Comparison of ENCODE assay signal across 8 mouse cellular contexts in the genomic region with DNA sequence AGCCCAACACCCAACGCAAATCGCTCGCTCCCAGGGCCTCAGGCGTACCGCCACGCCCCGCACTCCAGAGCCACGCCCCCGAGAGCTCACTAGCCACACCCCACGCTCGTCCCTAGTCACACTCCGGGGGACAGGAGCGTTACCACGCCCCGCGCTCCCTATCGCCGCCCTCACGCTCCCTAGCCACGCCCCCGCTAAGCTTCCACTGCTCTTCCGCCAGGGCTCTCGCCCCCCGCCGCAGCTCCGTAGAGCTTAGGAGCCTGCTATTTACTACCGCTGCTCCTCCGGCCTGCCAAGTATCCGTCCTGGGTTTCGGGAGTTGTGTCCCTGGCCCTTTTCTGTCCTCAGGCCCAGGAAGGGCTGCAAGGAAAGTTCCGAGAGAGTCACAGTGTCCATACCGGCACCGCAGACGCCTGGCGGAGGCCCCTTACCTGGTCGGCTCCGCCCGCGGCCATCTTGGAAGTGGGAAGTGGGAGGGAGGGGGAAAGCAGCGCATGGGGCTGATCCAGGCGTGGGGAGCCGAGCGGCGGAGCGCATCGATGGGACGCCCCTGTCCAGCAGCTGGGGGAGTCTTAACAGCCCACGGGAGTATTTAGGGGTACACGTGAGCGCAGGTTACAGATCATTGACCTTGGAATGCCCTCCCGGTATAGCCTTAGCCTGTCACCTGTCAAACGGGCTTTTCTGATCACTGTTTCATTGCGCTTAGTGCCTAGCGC. TPM values are rescaled to one million over a fixed set of nuclear protein-coding genes. Genes with fewer than 3 reads are reported as not detected.
A peak's percentile ranks its signal among the peaks of the same experiment; 100 is the strongest.
DNase-seq lines count a peak whose midpoint lies in the region; ATAC-seq and TF ChIP-seq lines count a peak whose summit lies in the region.

No protein-coding gene starts in this region.

- H3K9me3 ChIP-seq in E14TG2a.4 (ENCODE audit: low read length) = no peaks in the 10 kb centered on the region
- H3K9me3 ChIP-seq in forebrain, embryonic 12.5 days = no peaks in the 10 kb centered on the region
- no peaks in the 10 kb centered on the region for H3K9me3 ChIP-seq in heart, postnatal 0 days (replicated peaks; ENCODE audit: control insufficient read depth, low read length)
- no peaks in the 10 kb centered on the region for H3K9me3 ChIP-seq in liver, embryonic 16.5 days (replicated peaks; ENCODE audit: control insufficient read depth, low read length)
- H3K9me3 ChIP-seq in neural tube, embryonic 13.5 days = no peaks in the 10 kb centered on the region

- peak; percentile 72 for TF ChIP-seq POLR2A in testis, adult 2 months (IDR thresholded peaks at IDR 0.05; ENCODE audit: control insufficient read depth, low read depth, low read length)

- peak; percentile 97 for ATAC-seq in forebrain, embryonic 12.5 days (ENCODE audit: low FRiP score)
- peak; percentile 99 for ATAC-seq in heart, postnatal 0 days (ENCODE audit: insufficient read depth, low read depth)
- ATAC-seq in liver, embryonic 16.5 days (ENCODE audit: low read depth) = peak; percentile 95
- ATAC-seq in neural tube, embryonic 13.5 days (ENCODE audit: low read depth) = peak; percentile 97

- peak; percentile 100 for DNase-seq in c-Kit-positive CD71-positive TER-119-positive erythroid progenitor cells, embryonic 14.5 days (ENCODE audit: low spot score)
- peak; percentile 99 for DNase-seq in heart, postnatal 0 days (ENCODE audit: low spot score)
- DNase-seq in kidney, postnatal 4 days = peak; percentile 100

- H3K36me3 ChIP-seq in E14TG2a.4 (ENCODE audit: insufficient read depth, low read length) = peaks cover 4% of the 10 kb centered on the region; the same call in 1 of the 2 replicates
- H3K36me3 ChIP-seq in forebrain, embryonic 12.5 days (replicated peaks) = no peaks in the 10 kb centered on the region
- H3K36me3 ChIP-seq in heart, postnatal 0 days (replicated peaks; ENCODE audit: control insufficient read depth, insufficient read depth, low read length) = no peaks in the 10 kb centered on the region
- no peaks in the 10 kb centered on the region for H3K36me3 ChIP-seq in liver, embryonic 16.5 days (ENCODE audit: control insufficient read depth, insufficient read depth)
- no peaks in the 10 kb centered on the region for H3K36me3 ChIP-seq in neural tube, embryonic 13.5 days
- H3K36me3 ChIP-seq in testis, adult 2 months (ENCODE audit: control insufficient read depth, insufficient read depth, low read length) = no peaks in the 10 kb centered on the region

- H3K27ac ChIP-seq in forebrain, embryonic 12.5 days = peak overlapping the region; percentile 86
- peak overlapping the region; percentile 89 for H3K27ac ChIP-seq in heart, postnatal 0 days (ENCODE audit: low read depth)
- H3K27ac ChIP-seq in liver, embryonic 16.5 days (ENCODE audit: low read length) = peak overlapping the region; percentile 88
- H3K27ac ChIP-seq in neural tube, embryonic 13.5 days (replicated peaks) = peak overlapping the region; percentile 89
- H3K27ac ChIP-seq in testis, adult 2 months (ENCODE audit: control insufficient read depth, insufficient read depth, low read depth, low read length) = peak overlapping the region; percentile 92

- H3K9ac ChIP-seq in forebrain, embryonic 12.5 days = peak overlapping the region; percentile 64
- H3K9ac ChIP-seq in heart, postnatal 0 days (replicated peaks; ENCODE audit: low read depth, low read length) = peak overlapping the region; percentile 68
- peak overlapping the region; percentile 91 for H3K9ac ChIP-seq in liver, embryonic 16.5 days (ENCODE audit: low read depth, low read length)
- peak overlapping the region; percentile 77 for H3K9ac ChIP-seq in neural tube, embryonic 13.5 days

- no peak; the same call in 1 of the 2 replicates for TF ChIP-seq EP300 in heart, postnatal 0 days (IDR thresholded peaks at IDR 0.05; ENCODE audit: low read depth)

- peaks cover 9% of the 10 kb centered on the region; the same call in 1 of the 2 replicates for H3K27me3 ChIP-seq in E14TG2a.4 (ENCODE audit: insufficient read depth, low read length)
- H3K27me3 ChIP-seq in forebrain, embryonic 12.5 days = 0 out of 2 replicates have a peak, but pooled peaks cover 6% of the 10 kb centered on the region
- H3K27me3 ChIP-seq in heart, postnatal 0 days (ENCODE audit: control insufficient read depth, insufficient read depth, low read length) = no peaks in the 10 kb centered on the region
- no peaks in the 10 kb centered on the region for H3K27me3 ChIP-seq in liver, embryonic 16.5 days (ENCODE audit: control insufficient read depth, insufficient read depth, low read depth, low read length)
- no peaks in the 10 kb centered on the region for H3K27me3 ChIP-seq in neural tube, embryonic 13.5 days
- H3K27me3 ChIP-seq in testis, adult 2 months (ENCODE audit: control insufficient read depth, insufficient read depth, low read length) = no peaks in the 10 kb centered on the region

- H3K4me3 ChIP-seq in E14TG2a.4 (replicated peaks; ENCODE audit: low read length) = peak overlapping the region; percentile 94
- peak overlapping the region; percentile 73 for H3K4me3 ChIP-seq in forebrain, embryonic 12.5 days (replicated peaks)
- peak overlapping the region; percentile 78 for H3K4me3 ChIP-seq in heart, postnatal 0 days (ENCODE audit: low read depth, low read length)
- peak overlapping the region; percentile 89 for H3K4me3 ChIP-seq in liver, embryonic 16.5 days (ENCODE audit: low read depth, low read length)
- H3K4me3 ChIP-seq in neural tube, embryonic 13.5 days = peak overlapping the region; percentile 62
- H3K4me3 ChIP-seq in testis, adult 2 months (ENCODE audit: control insufficient read depth, low read depth, low read length) = peak overlapping the region; percentile 94

- peaks cover 47% of the 10 kb centered on the region for H3K4me1 ChIP-seq in E14TG2a.4 (replicated peaks; ENCODE audit: low read depth, low read length)
- peaks cover 17% of the 10 kb centered on the region for H3K4me1 ChIP-seq in forebrain, embryonic 12.5 days
- 0 out of 2 replicates have a peak, but pooled peaks cover 5% of the 10 kb centered on the region for H3K4me1 ChIP-seq in heart, postnatal 0 days (ENCODE audit: control insufficient read depth, insufficient read depth)
- H3K4me1 ChIP-seq in liver, embryonic 16.5 days (ENCODE audit: control insufficient read depth, low read depth, low read length) = peaks cover 24% of the 10 kb centered on the region
- H3K4me1 ChIP-seq in neural tube, embryonic 13.5 days (replicated peaks) = peaks cover 18% of the 10 kb centered on the region
- peaks cover 13% of the 10 kb centered on the region for H3K4me1 ChIP-seq in testis, adult 2 months (ENCODE audit: control insufficient read depth, insufficient read depth, low read length)

- H3K4me2 ChIP-seq in forebrain, embryonic 12.5 days = peak overlapping the region; percentile 91
- H3K4me2 ChIP-seq in heart, postnatal 0 days (ENCODE audit: low read depth, low read length) = peak overlapping the region; percentile 98
- peak overlapping the region; percentile 98 for H3K4me2 ChIP-seq in liver, embryonic 16.5 days (ENCODE audit: low read depth, low read length)
- peak overlapping the region; percentile 96 for H3K4me2 ChIP-seq in neural tube, embryonic 13.5 days

- TF ChIP-seq CTCF in E14TG2a.4 (conservative IDR thresholded peaks at IDR 0.05; ENCODE audit: low read length) = no peak
- TF ChIP-seq CTCF in heart, postnatal 0 days (IDR thresholded peaks at IDR 0.05; ENCODE audit: low read depth) = no peak; the same call in 1 of the 2 replicates
- no peak for TF ChIP-seq CTCF in testis, adult 2 months (IDR thresholded peaks at IDR 0.05; ENCODE audit: control insufficient read depth, insufficient read depth, insufficient replicate concordance, low read depth, low read length)

- 2% methylated on average over 54 of the region's 54 CpGs for WGBS in forebrain, embryonic 12.5 days
- 2% methylated on average over 54 of the region's 54 CpGs for WGBS in heart, postnatal 0 days
- 1% methylated on average over 54 of the region's 54 CpGs for WGBS in liver, embryonic 16.5 days (ENCODE audit: insufficient replicate concordance)
- 1% methylated on average over 51 of the region's 54 CpGs for WGBS in neural tube, embryonic 13.5 days

RNA-seq across cellular contexts. Expression of a gene that starts 11.0 kb away (rescaled TPM):
- 59.1 and 61.1 TPM in 2 replicates for polyA plus RNA-seq in forebrain, embryonic 12.5 days (2016; fragmentation: Nextera tagmentation; extraction: Ambion mirVana)
- 3.9 and 10.2 TPM in 2 replicates for total RNA-seq in heart, postnatal 0 days (2014; rRNA removed; ENCODE audit: low replicate concordance)
- 7.7 and 8.3 TPM in 2 replicates for polyA plus RNA-seq in heart, postnatal 0 days (2015; fragmentation: Nextera tagmentation; extraction: Ambion mirVana)
- 8.1 and 9.3 TPM in 2 replicates for polyA plus RNA-seq in liver, embryonic 16.5 days (2015; fragmentation: Nextera tagmentation; extraction: Ambion mirVana)
- 63.8 and 64.0 TPM in 2 replicates for polyA plus RNA-seq in neural tube, embryonic 13.5 days (2015; fragmentation: Nextera tagmentation; extraction: Ambion mirVana)
- polyA plus RNA-seq in testis, adult 2 months (2012; rRNA removed) = 79.2 and 89.7 TPM in 2 replicates

Comparison
In these comparisons a context has a peak if more than half of its experiments do, and no peak if none do; other contexts are left out.
1. Peak in every context shown above with its lines: DNase-seq, ATAC-seq, H3K4me3 ChIP-seq and H3K27ac ChIP-seq.